Mouse (Mus musculus): Measurements from ENCODE around the gene Vps26a.
A peak's percentile ranks its signal among the peaks of the same experiment; 100 is the strongest.

Gene Vps26a

GRCm38 (mm10) chr10:62419422-62419821, 67.2 kb downstream of the Vps26a start:
- DNase-seq (ENCODE audit: low read depth, low spot score) = no peak

GRCm38 (mm10) chr10:62418831-62419356, 67.7 kb downstream of the Vps26a start:
- peak; percentile 29 for DNase-seq (ENCODE audit: low read depth, low spot score)

- DNase-seq (ENCODE audit: low read depth, low spot score) = no peak
Observed at GRCm38 (mm10) chr10:62413606-62413982, 73.0 kb downstream of the Vps26a start.

- DNase-seq (ENCODE audit: low read depth, low spot score) = peak; percentile 13
Observed at GRCm38 (mm10) chr10:62412906-62413605, 73.5 kb downstream of the Vps26a start.

GRCm38 (mm10) chr10:62411431-62412410, 74.9 kb downstream of the Vps26a start:
- DNase-seq (ENCODE audit: low read depth, low spot score) = peak; percentile 17

- DNase-seq (ENCODE audit: low read depth, low spot score) = peak; percentile 73
Observed at GRCm38 (mm10) chr10:62410943-62411342, 75.7 kb downstream of the Vps26a start.
